Mouse (Mus musculus) embryonic facial prominence, embryonic 15.5 days (tissue): ENCODE results near the gene Calu. TPM values are rescaled to one million over a fixed set of nuclear protein-coding genes. Genes with fewer than 3 reads are reported as not detected.

Source experiments
- ATAC-seq: fragments of 200-750 bp; cut with Nextera tagmentation; 2 replicates; pipeline ENCODE4 v1.8.0; 2017; ENCODE audit warnings: low read depth, moderate TSS enrichment; ENCODE audit not compliant: insufficient number of reproducible peaks, low FRiP score, low TSS enrichment
- H3K27ac ChIP-seq: fragments of 300-500 bp; sonication (generic); replicated peaks from 2 replicates; pipeline ENCODE4 v1.5.1; 2015; ENCODE audit warnings: mild to moderate bottlenecking, inconsistent platforms
- H3K27me3 ChIP-seq: fragments of 300-500 bp; sonication (generic); 2 replicates; pipeline ENCODE4 v1.6.1; 2015; ENCODE audit warnings: inconsistent platforms
- H3K36me3 ChIP-seq: fragments of 300-500 bp; sonication (generic); 2 replicates; pipeline ENCODE4 v1.6.1; 2015; ENCODE audit warnings: mild to moderate bottlenecking, inconsistent platforms
- H3K4me1 ChIP-seq: fragments of 300-500 bp; sonication (generic); 2 replicates; pipeline ENCODE4 v1.6.1; 2015; ENCODE audit warnings: inconsistent platforms
- H3K4me2 ChIP-seq: fragments of 300-500 bp; sonication (generic); replicated peaks from 2 replicates; pipeline ENCODE4 v1.6.1; 2015; ENCODE audit warnings: mild to moderate bottlenecking, inconsistent platforms
- H3K4me3 ChIP-seq: fragments of 300-500 bp; sonication (generic); replicated peaks from 2 replicates; pipeline ENCODE4 v1.5.1; 2015; ENCODE audit warnings: mild to moderate bottlenecking, inconsistent platforms
- H3K9ac ChIP-seq: fragments of 300-500 bp; sonication (generic); 2 replicates; pipeline ENCODE4 v1.6.1; 2015; ENCODE audit warnings: inconsistent platforms
- H3K9me3 ChIP-seq: fragments of 300-500 bp; sonication (generic); replicated peaks from 2 replicates; pipeline ENCODE4 v1.6.1; 2016; ENCODE audit warnings: inconsistent platforms
- WGBS: fragments of 180-500 bp; shearing (Covaris S2); methylation state at CpG from one replicate; pipeline ENCODE4 v1.1.7; 2015; 5-methylcytosine and 5-hydroxymethylcytosine counted together
- polyA plus RNA-seq: library from polyadenylated mRNA; unstranded; fragments of >200 nt; fragmentation: Nextera tagmentation; extraction: Ambion mirVana; gene quantifications from 2 replicates; pipeline ENCODE4 v1.2.1, GENCODE M21; 2015

Gene Calu
- polyA plus RNA-seq, 1 experiment from 2014 or later = 457 TPM

- WGBS = 24% methylated on average over 1 of the region's 1 CpGs
- H3K4me1 ChIP-seq = peaks cover 24% of the 10 kb centered on the region
- H3K27ac ChIP-seq = no peak overlapping the region
- peaks cover 10% of the 10 kb centered on the region; the same call in 1 of the 2 replicates for H3K27me3 ChIP-seq
- H3K9ac ChIP-seq = no peak overlapping the region
- ATAC-seq = no peak
- H3K4me3 ChIP-seq = no peak overlapping the region
- H3K4me2 ChIP-seq = no peak overlapping the region
- no peaks in the 10 kb centered on the region for H3K9me3 ChIP-seq
- no peaks in the 10 kb centered on the region for H3K36me3 ChIP-seq
These were observed 46.4 kb downstream of the Calu start for GRCm38 (mm10) chr6:29394286-29394685.

GRCm38 (mm10) chr6:29395910-29396713 is 48.2 kb downstream of the Calu start, which contains the start of gene Ccdc136:
Gene Ccdc136, plus strand, starts transcription at chr6:29396309.
- peak; percentile 92 for ATAC-seq
- no peaks in the 10 kb centered on the region for H3K9me3 ChIP-seq
- H3K27me3 ChIP-seq = peaks cover 10% of the 10 kb centered on the region; the same call in 1 of the 2 replicates
- H3K4me1 ChIP-seq = peaks cover 21% of the 10 kb centered on the region
- peak within 1 kb of the TSS; percentile 81 for H3K27ac ChIP-seq
- H3K9ac ChIP-seq = peak within 1 kb of the TSS; percentile 55
- peak within 1 kb of the TSS; percentile 75 for H3K4me3 ChIP-seq
- 1% methylated on average over 45 of the region's 49 CpGs for WGBS
- peak within 1 kb of the TSS; percentile 87 for H3K4me2 ChIP-seq
- no peaks in the 10 kb centered on the region for H3K36me3 ChIP-seq

- H3K27ac ChIP-seq = peak overlapping the region; percentile 81
- 3% methylated on average over 22 of the region's 24 CpGs for WGBS
These were observed 49.1 kb downstream of the Calu start for GRCm38 (mm10) chr6:29396714-29397540.

GRCm38 (mm10) chr6:29397575-29397974 is 49.7 kb downstream of the Calu start:
- 6% methylated on average over 6 of the region's 6 CpGs for WGBS
- Histone ChIP-seq H3K9ac (0 out of 2 replicates have a peak overlapping the region, but pooled peaks have one; percentile 55), H3K9me3 (no peaks in the 10 kb centered on the region), H3K27me3 (peaks cover 10% of the 10 kb centered on the region; the same call in 1 of the 2 replicates), H3K36me3 (no peaks in the 10 kb centered on the region), H3K4me2 (peak overlapping the region; percentile 87), H3K27ac (peak overlapping the region; percentile 81), H3K4me1 (peaks cover 22% of the 10 kb centered on the region), H3K4me3 (peak overlapping the region; percentile 75)
- 0 out of 2 replicates have a peak, but pooled peaks have one; percentile 22 for ATAC-seq

More at GRCm38 (mm10) chr6:29396714-29397540, 49.1 kb downstream of the Calu start:
- Histone ChIP-seq H3K27me3 (peaks cover 10% of the 10 kb centered on the region; the same call in 1 of the 2 replicates), H3K4me3 (peak overlapping the region; percentile 75), H3K36me3 (no peaks in the 10 kb centered on the region), H3K9ac (peak overlapping the region; percentile 55), H3K4me1 (peaks cover 21% of the 10 kb centered on the region), H3K4me2 (peak overlapping the region; percentile 87), H3K9me3 (no peaks in the 10 kb centered on the region)
- peak; percentile 61; the same call in 1 of the 2 replicates for ATAC-seq

GRCm38 (mm10) chr6:29399851-29400250 is 52.0 kb downstream of the Calu start:
- no peaks in the 10 kb centered on the region for H3K9me3 ChIP-seq
- peaks cover 24% of the 10 kb centered on the region for H3K4me1 ChIP-seq
- H3K27me3 ChIP-seq = peaks cover 8% of the 10 kb centered on the region; the same call in 1 of the 2 replicates
- 85% methylated on average over 4 of the region's 4 CpGs for whole genome bisulfite sequencing
- ATAC-seq = no peak
- H3K4me3 ChIP-seq = no peak overlapping the region
- no peak overlapping the region for H3K9ac ChIP-seq
- no peak overlapping the region for H3K27ac ChIP-seq
- H3K36me3 ChIP-seq = no peaks in the 10 kb centered on the region
- no peak overlapping the region for H3K4me2 ChIP-seq

- peak overlapping the region; percentile 42 for H3K4me2 ChIP-seq
- H3K27me3 ChIP-seq = 0 out of 2 replicates have a peak, but pooled peaks cover 7% of the 10 kb centered on the region
- H3K4me3 ChIP-seq = peak overlapping the region; percentile 22; the same call in 1 of the 2 replicates
- peaks cover 9% of the 10 kb centered on the region; the same call in 1 of the 2 replicates for H3K36me3 ChIP-seq
- H3K4me1 ChIP-seq = peaks cover 7% of the 10 kb centered on the region
- H3K9me3 ChIP-seq = no peaks in the 10 kb centered on the region
- H3K27ac ChIP-seq = no peak overlapping the region
- 7% methylated on average over 34 of the region's 34 CpGs for WGBS
- H3K9ac ChIP-seq = no peak overlapping the region
- no peak for ATAC-seq
These were observed 54.9 kb downstream of the Calu start for GRCm38 (mm10) chr6:29402693-29403342.

- ATAC-seq = no peak
- Histone ChIP-seq H3K9ac (no peak overlapping the region), H3K27ac (no peak overlapping the region), H3K4me1 (peaks cover 7% of the 10 kb centered on the region; the same call in 1 of the 2 replicates), H3K4me2 (no peak overlapping the region), H3K4me3 (no peak overlapping the region), H3K27me3 (0 out of 2 replicates have a peak, but pooled peaks cover 7% of the 10 kb centered on the region), H3K9me3 (no peaks in the 10 kb centered on the region), H3K36me3 (peaks cover 26% of the 10 kb centered on the region; the same call in 1 of the 2 replicates)
- WGBS = 81% methylated on average over 6 of the region's 6 CpGs
These were observed 58.5 kb downstream of the Calu start for GRCm38 (mm10) chr6:29406412-29406811.

- H3K36me3 ChIP-seq = peaks cover 31% of the 10 kb centered on the region
- H3K9me3 ChIP-seq = no peaks in the 10 kb centered on the region
- H3K9ac ChIP-seq = no peak overlapping the region
- H3K4me3 ChIP-seq = no peak overlapping the region
- ATAC-seq = no peak
- no peaks in the 10 kb centered on the region for H3K4me1 ChIP-seq
- 78% methylated on average over 9 of the region's 9 CpGs for WGBS
- H3K4me2 ChIP-seq = no peak overlapping the region
- H3K27me3 ChIP-seq = no peaks in the 10 kb centered on the region
- no peak overlapping the region for H3K27ac ChIP-seq
These were observed 67.6 kb downstream of the Calu start for GRCm38 (mm10) chr6:29415446-29415845.

GRCm38 (mm10) chr6:29420596-29420995 is 72.7 kb downstream of the Calu start:
- no peak for ATAC-seq
- H3K36me3 ChIP-seq = peaks cover 9% of the 10 kb centered on the region; the same call in 1 of the 2 replicates
- H3K27me3 ChIP-seq = no peaks in the 10 kb centered on the region
- H3K27ac ChIP-seq = no peak overlapping the region
- H3K4me3 ChIP-seq = no peak overlapping the region
- H3K4me2 ChIP-seq = no peak overlapping the region
- no peaks in the 10 kb centered on the region for H3K4me1 ChIP-seq
- 83% methylated on average over 2 of the region's 2 CpGs for WGBS
- H3K9ac ChIP-seq = no peak overlapping the region
- H3K9me3 ChIP-seq = no peaks in the 10 kb centered on the region

- Histone ChIP-seq H3K36me3 (no peaks in the 10 kb centered on the region), H3K4me2 (no peak overlapping the region), H3K9me3 (no peaks in the 10 kb centered on the region), H3K9ac (no peak overlapping the region), H3K4me1 (no peaks in the 10 kb centered on the region), H3K4me3 (no peak overlapping the region), H3K27me3 (no peaks in the 10 kb centered on the region), H3K27ac (no peak overlapping the region)
- 83% methylated on average over 8 of the region's 8 CpGs for WGBS
- ATAC-seq = no peak
These were observed 77.2 kb downstream of the Calu start for GRCm38 (mm10) chr6:29425118-29425517.
